ENCODE assay signal across 11 mouse cellular contexts in genomic region chr12:21128930-21129869, GRCm38 (mm10).
DNase-seq lines count a peak whose midpoint lies in the region; ATAC-seq and TF ChIP-seq lines count a peak whose summit lies in the region.
"Had no signal": no experiment of that assay in that cellular context is flagged by ENCODE, and none has a peak within 500 bp of the region (broad histone marks: within the 10 kb centered on the region; RNA-seq: fewer than 3 reads in every experiment).

No protein-coding gene starts in this region.

- no peak overlapping the region for H3K4me2 ChIP-seq in midbrain, embryonic 11.5 days
- H3K4me2 ChIP-seq in midbrain, postnatal 0 days (ENCODE audit: low read depth, low read length, poor library complexity, severe bottlenecking) = no peak overlapping the region
- H3K4me2 ChIP-seq in lung, embryonic 14.5 days = no peak overlapping the region
- H3K4me2 ChIP-seq in midbrain, embryonic 14.5 days (ENCODE audit: low read length) = no peak overlapping the region

- intact Hi-C loops in heart, postnatal 36 days (cut with DNase I) = no loop called here
- intact Hi-C loops in left cerebral cortex, postnatal 36 days (cut with DNase I) = no loop called here

- H3K27me3 ChIP-seq in midbrain, embryonic 11.5 days (ENCODE audit: control insufficient read depth, insufficient read depth, low read length) = no peaks in the 10 kb centered on the region
- no peaks in the 10 kb centered on the region for H3K27me3 ChIP-seq in midbrain, postnatal 0 days (ENCODE audit: insufficient read depth, low read length)
- no peaks in the 10 kb centered on the region for H3K27me3 ChIP-seq in lung, embryonic 14.5 days (ENCODE audit: insufficient read depth, low read length)
- H3K27me3 ChIP-seq in midbrain, embryonic 14.5 days (ENCODE audit: control insufficient read depth, insufficient read depth, low read length) = no peaks in the 10 kb centered on the region

- no peak for ATAC-seq in midbrain, embryonic 11.5 days (ENCODE audit: low FRiP score)
- ATAC-seq in midbrain, postnatal 0 days (ENCODE audit: low FRiP score) = no peak
- ATAC-seq in lung, embryonic 14.5 days (ENCODE audit: insufficient read depth) = no peak
- no peak for ATAC-seq in midbrain, embryonic 14.5 days (ENCODE audit: low FRiP score, low TSS enrichment)
- ATAC-seq: activated CD4-positive, CD25-positive, alpha-beta regulatory T cell, adult 4 months; hindbrain, embryonic 16.5 days had no signal

- peak; percentile 92 for DNase-seq in heart, adult 11 months
- no peak for DNase-seq in heart, postnatal 36 days
- DNase-seq in midbrain, embryonic 11.5 days (ENCODE audit: low spot score, missing footprints) = peak; percentile 35
- no peak for DNase-seq in midbrain, postnatal 0 days (ENCODE audit: low spot score)
- peak; percentile 39 for DNase-seq in lung, embryonic 14.5 days
- DNase-seq in right cerebral cortex, postnatal 25 days = no peak
- DNase-seq in left cerebral cortex, postnatal 36 days (ENCODE audit: low spot score in 2 of 2) = no peak
- no peak for DNase-seq in midbrain, embryonic 14.5 days

- no peak for TF ChIP-seq CTCF in midbrain, postnatal 0 days (IDR thresholded peaks at IDR 0.05)
- TF ChIP-seq CTCF in lung, embryonic 14.5 days (IDR thresholded peaks at IDR 0.05; ENCODE audit: low read depth) = no peak

- H3K27ac ChIP-seq in midbrain, embryonic 11.5 days (ENCODE audit: low read depth, low read length) = no peak overlapping the region
- no peak overlapping the region for H3K27ac ChIP-seq in midbrain, postnatal 0 days (ENCODE audit: low read depth, low read length)
- H3K27ac ChIP-seq in lung, embryonic 14.5 days (ENCODE audit: low read depth) = 0 out of 2 replicates have a peak overlapping the region, but pooled peaks have one; percentile 2
- no peak overlapping the region for H3K27ac ChIP-seq in midbrain, embryonic 14.5 days (replicated peaks; ENCODE audit: low read depth, low read length)
- H3K27ac ChIP-seq: forebrain, embryonic 10.5 days had no signal

- H3K36me3 ChIP-seq in midbrain, embryonic 11.5 days (ENCODE audit: control insufficient read depth, insufficient read depth, low read length) = no peaks in the 10 kb centered on the region
- H3K36me3 ChIP-seq in midbrain, postnatal 0 days (ENCODE audit: insufficient read depth, low read length) = no peaks in the 10 kb centered on the region
- no peaks in the 10 kb centered on the region for H3K36me3 ChIP-seq in lung, embryonic 14.5 days (ENCODE audit: insufficient read depth)
- no peaks in the 10 kb centered on the region for H3K36me3 ChIP-seq in midbrain, embryonic 14.5 days (ENCODE audit: control insufficient read depth, insufficient read depth, low read length)

- H3K9ac ChIP-seq in midbrain, embryonic 11.5 days (ENCODE audit: low read length) = no peak overlapping the region
- H3K9ac ChIP-seq in midbrain, postnatal 0 days (replicated peaks; ENCODE audit: low read length, poor library complexity, severe bottlenecking) = no peak overlapping the region
- no peak overlapping the region for H3K9ac ChIP-seq in lung, embryonic 14.5 days
- no peak overlapping the region for H3K9ac ChIP-seq in midbrain, embryonic 14.5 days (replicated peaks; ENCODE audit: low read length)

- 86% methylated on average over 9 of the region's 9 CpGs for WGBS in midbrain, embryonic 11.5 days
- 83% methylated on average over 9 of the region's 9 CpGs for WGBS in midbrain, postnatal 0 days
- WGBS in lung, embryonic 14.5 days = 72% methylated on average over 9 of the region's 9 CpGs
- WGBS in midbrain, embryonic 14.5 days = 92% methylated on average over 9 of the region's 9 CpGs

- no peak overlapping the region for H3K4me3 ChIP-seq in midbrain, embryonic 11.5 days (ENCODE audit: low read depth, low read length)
- H3K4me3 ChIP-seq in midbrain, postnatal 0 days (ENCODE audit: low read depth, low read length) = no peak overlapping the region
- no peak overlapping the region for H3K4me3 ChIP-seq in lung, embryonic 14.5 days (ENCODE audit: low read depth, low read length)
- H3K4me3 ChIP-seq in midbrain, embryonic 14.5 days (replicated peaks; ENCODE audit: low read depth, low read length) = no peak overlapping the region
- H3K4me3 ChIP-seq: forebrain, embryonic 10.5 days had no signal

- H3K9me3 ChIP-seq in midbrain, embryonic 11.5 days (ENCODE audit: control insufficient read depth, low read length) = no peaks in the 10 kb centered on the region
- H3K9me3 ChIP-seq in midbrain, postnatal 0 days (ENCODE audit: low read length) = no peaks in the 10 kb centered on the region
- no peaks in the 10 kb centered on the region for H3K9me3 ChIP-seq in lung, embryonic 14.5 days (ENCODE audit: low read depth, low read length)
- no peaks in the 10 kb centered on the region for H3K9me3 ChIP-seq in midbrain, embryonic 14.5 days (ENCODE audit: control insufficient read depth, low read length)
- H3K9me3 ChIP-seq: forebrain, embryonic 10.5 days had no signal

- H3K4me1 ChIP-seq in midbrain, embryonic 11.5 days (ENCODE audit: control insufficient read depth, insufficient read depth, low read length) = peaks cover 27% of the 10 kb centered on the region
- peaks cover 27% of the 10 kb centered on the region for H3K4me1 ChIP-seq in midbrain, postnatal 0 days (ENCODE audit: insufficient read depth, low read length)
- H3K4me1 ChIP-seq in lung, embryonic 14.5 days (ENCODE audit: insufficient read depth) = peaks cover 8% of the 10 kb centered on the region; the same call in 1 of the 2 replicates
- peaks cover 33% of the 10 kb centered on the region for H3K4me1 ChIP-seq in midbrain, embryonic 14.5 days (ENCODE audit: control insufficient read depth, insufficient read depth, low read length)

Comparison
In these comparisons a context has a peak if more than half of its experiments do, and no peak if none do; other contexts are left out.
1. DNase-seq: peak in heart, adult 11 months (single experiment), midbrain, embryonic 11.5 days (single experiment) and lung, embryonic 14.5 days (single experiment); none in heart, postnatal 36 days (0 of 2), midbrain, postnatal 0 days (single experiment), right cerebral cortex, postnatal 25 days (single experiment), left cerebral cortex, postnatal 36 days (0 of 2) and midbrain, embryonic 14.5 days (single experiment).